Mouse (Mus musculus) liver, adult 2 months (tissue): ENCODE measurements around the gene Plekha6.

Source experiments
- CTCF ChIP-seq: fragments of 200-500 bp; IDR thresholded peaks from 2 replicates; pipeline ENCODE4 v1.5.1; 2011; ENCODE audit warnings: low read depth, low read length, control low read depth
- POLR2A ChIP-seq: fragments of 200-500 bp; IDR thresholded peaks from 2 replicates; pipeline ENCODE4 v1.6.1; 2011; ENCODE audit warnings: low read length, control low read depth; ENCODE audit not compliant: insufficient read depth; ENCODE audit errors: extremely low read depth

DNA sequence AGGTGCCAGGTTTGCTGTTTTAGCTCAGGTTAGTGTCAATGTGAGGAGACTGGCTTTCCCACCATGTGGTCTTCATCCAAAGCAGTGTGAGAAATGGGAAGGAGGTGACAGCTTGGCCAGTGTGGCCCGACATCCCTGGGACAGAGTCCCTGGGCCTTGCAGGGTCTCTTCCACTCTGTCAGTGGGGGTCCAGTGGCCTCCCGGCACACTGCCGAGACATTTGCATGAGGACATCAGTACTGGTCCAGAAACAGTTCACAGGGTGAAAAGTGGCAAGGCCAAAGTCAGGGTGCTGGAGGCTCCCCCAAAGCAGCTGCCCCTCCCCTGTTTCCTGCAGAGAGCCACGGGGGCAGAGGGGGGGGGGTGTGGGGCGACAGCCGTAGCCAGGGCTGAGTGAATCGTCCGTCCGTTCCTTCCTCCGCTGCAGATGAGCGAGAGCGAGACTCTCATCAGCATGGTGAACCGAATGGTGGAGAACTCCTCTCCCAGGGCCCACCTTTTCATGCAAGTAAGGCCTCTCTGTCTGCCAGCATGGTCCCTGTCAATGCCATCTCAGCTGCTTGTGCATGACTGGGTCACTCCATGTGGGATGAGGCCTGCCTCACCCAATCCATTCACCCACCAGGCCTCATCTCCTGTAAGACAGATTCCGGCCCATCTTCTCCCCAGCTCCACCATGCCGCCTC, 115.1 kb downstream of the Plekha6 start:
- no peak for TF ChIP-seq POLR2A
- no peak for TF ChIP-seq CTCF
